Mouse (Mus musculus) lung, adult 10 weeks (tissue): ENCODE measurements around the gene Olfr825. TPM values are rescaled to one million over a fixed set of nuclear protein-coding genes. Genes with fewer than 3 reads are reported as not detected.

ENCODE experiments used
- polyA plus RNA-seq: library from polyadenylated mRNA; stranded (reverse); fragments of 350-450 nt; fragmentation: Illumina TruSeq; extraction: RNeasy Lipid Tissue Mini Kit (QIAGEN cat#74804); gene quantifications from one replicate; pipeline ENCODE4 v1.2.3, GENCODE M21; 2014; ENCODE audit warnings: low read depth, low replicate concordance; ENCODE audit not compliant: insufficient read depth

The Olfr825 gene
- not detected for polyA plus RNA-seq

GRCm38 (mm10) chr10:130166666-130167065 is at the start of gene Olfr825:
TSS of gene Olfr825 (minus strand) at chr10:130166766.

GRCm38 (mm10) chr10:130214303-130214702 is 47.7 kb upstream of the Olfr825 start, which contains the start of gene Olfr827:
TSS of gene Olfr827 (minus strand) at chr10:130214403.

GRCm38 (mm10) chr10:130184086-130184485 is 17.5 kb upstream of the Olfr825 start, which contains the start of gene Olfr826:
TSS of gene Olfr826 (minus strand) at chr10:130184186.

GRCm38 (mm10) chr10:130129900-130130299 is 36.7 kb downstream of the Olfr825 start, which contains the start of gene Olfr824:
TSS of gene Olfr824 (minus strand) at chr10:130130000.

GRCm38 (mm10) chr10:130115283-130115682 is 51.3 kb downstream of the Olfr825 start, which contains the start of gene Olfr823:
TSS of gene Olfr823 (minus strand) at chr10:130115383.

Other genes starting within 250 kb of the Olfr825 start
- not detected for gene Olfr818, start 217.7 kb downstream of the Olfr825 start, polyA plus RNA-seq
- gene Olfr819, start 199.5 kb downstream of the Olfr825 start, polyA plus RNA-seq: not detected
- not detected for gene Olfr247, start 190.6 kb downstream of the Olfr825 start, polyA plus RNA-seq
- gene Gm10310, start 181.7 kb downstream of the Olfr825 start, polyA plus RNA-seq: not detected
- gene Olfr820, start 154.1 kb downstream of the Olfr825 start, polyA plus RNA-seq: not detected
- gene Olfr821, start 136.4 kb downstream of the Olfr825 start, polyA plus RNA-seq: not detected
- not detected for gene Olfr822, start 95.6 kb downstream of the Olfr825 start, polyA plus RNA-seq
- gene Olfr823, start 51.4 kb downstream of the Olfr825 start, polyA plus RNA-seq: not detected
- not detected for gene Olfr824, start 36.8 kb downstream of the Olfr825 start, polyA plus RNA-seq
- not detected for gene Olfr826, start 17.4 kb upstream of the Olfr825 start, polyA plus RNA-seq
- gene Olfr827, start 47.6 kb upstream of the Olfr825 start, polyA plus RNA-seq: not detected
- gene Neurod4, start 113.5 kb upstream of the Olfr825 start, polyA plus RNA-seq: not detected
- 1.8 TPM for gene Tespa1, start 156.1 kb upstream of the Olfr825 start, polyA plus RNA-seq
- gene Vmn2r84, start 227.6 kb upstream of the Olfr825 start, polyA plus RNA-seq: not detected